Mouse (Mus musculus): ENCODE measurements around the gene Tas2r117.

Gene Tas2r117

DNA sequence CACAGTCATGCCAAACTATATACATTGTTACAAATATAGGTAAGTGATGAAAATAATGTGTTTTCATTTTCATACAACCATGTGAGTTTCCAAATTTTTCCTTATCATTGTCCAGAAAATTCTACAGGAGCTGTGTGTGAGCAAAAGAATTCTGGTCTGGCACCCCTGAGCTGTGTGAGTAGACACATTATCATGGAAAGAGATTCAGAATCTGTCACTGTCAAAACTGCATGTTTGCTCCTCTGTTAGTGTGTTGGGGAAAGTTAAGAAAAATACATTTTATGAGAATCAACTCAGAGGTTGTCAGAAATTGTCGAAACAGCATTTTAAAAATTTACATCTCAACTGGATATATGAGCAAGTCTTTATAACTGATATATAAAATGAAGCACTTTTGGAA lies at the start of gene Tas2r117:
Gene Tas2r117, plus strand, starts transcription at position 301 of the 400 bp plus-strand sequence.
- no peak for DNase-seq (ENCODE audit: low read depth, low spot score)

DNA sequence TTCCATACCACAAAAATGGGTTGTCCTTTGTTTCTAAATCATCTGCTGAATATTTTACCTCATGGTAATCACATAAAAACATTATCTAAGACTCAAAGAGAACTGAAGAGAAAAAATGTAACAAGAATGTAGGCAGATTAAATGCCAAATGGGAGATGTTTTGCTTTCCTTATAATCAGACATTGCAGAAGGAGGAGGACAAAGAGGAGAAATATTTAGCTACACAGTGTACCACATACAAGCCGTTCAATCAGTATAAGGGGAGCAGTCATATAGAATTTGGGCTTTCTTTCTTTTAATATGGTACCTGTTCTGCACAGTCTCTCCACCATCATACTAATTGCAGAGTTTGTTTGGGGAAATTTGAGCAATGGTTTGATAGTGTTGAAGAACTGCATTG lies 48.2 kb upstream of the Tas2r117 start, which contains the start of gene Tas2r124:
Gene Tas2r124, plus strand, starts transcription at position 301 of the 400 bp plus-strand sequence.
- no peak for DNase-seq (ENCODE audit: low read depth, low spot score)

GRCm38 (mm10) chr6:132761831-132762230 lies 40.8 kb upstream of the Tas2r117 start, which contains the start of gene Tas2r102:
TSS of gene Tas2r102 (plus strand) at chr6:132762131.
- no peak for DNase-seq (ENCODE audit: low read depth, low spot score)

GRCm38 (mm10) chr6:132778062-132778461 lies 24.6 kb upstream of the Tas2r117 start, which contains the start of gene Tas2r136:
TSS of gene Tas2r136 (minus strand) at chr6:132778162.
- no peak for DNase-seq (ENCODE audit: low read depth, low spot score)

DNA sequence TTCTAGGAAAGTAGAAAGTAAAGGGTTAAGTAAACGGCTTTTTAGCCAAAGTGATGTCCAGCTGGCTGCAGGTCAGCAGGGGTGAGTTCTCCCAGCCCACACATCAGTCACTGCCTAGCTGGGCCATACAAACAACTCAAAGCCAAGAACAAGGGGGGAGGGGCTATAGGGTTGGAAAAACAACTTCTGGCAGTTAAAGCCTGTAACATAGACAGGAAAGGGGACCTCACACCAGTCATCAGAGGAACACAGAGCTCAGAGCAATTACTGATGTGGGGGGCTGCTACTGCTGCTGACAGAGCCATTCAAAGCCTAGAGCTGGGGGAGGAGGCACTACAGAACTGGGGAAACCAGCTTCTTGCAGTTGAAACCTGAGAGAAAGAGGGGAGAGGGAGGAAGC lies 7.2 kb upstream of the Tas2r117 start:
- DNase-seq (ENCODE audit: low read depth, low spot score), result no peak

DNA sequence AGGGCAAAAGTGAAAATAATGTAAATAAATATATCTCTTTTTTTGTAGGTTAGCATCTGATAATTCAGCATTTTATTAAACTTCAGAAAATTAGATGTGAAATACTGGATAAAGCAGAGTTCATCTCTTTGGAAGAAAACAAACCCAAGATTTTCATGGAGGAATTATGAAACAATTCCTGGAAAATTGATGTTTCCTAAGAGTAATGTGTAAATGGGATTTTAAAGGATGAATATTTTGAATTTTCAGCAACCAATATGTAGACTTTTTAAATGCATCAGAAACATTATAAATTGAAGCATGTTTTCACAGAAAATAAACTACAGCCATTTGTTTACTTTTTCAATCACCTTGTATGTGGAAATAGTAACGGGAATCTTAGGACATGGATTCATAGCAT lies 44.2 kb downstream of the Tas2r117 start, which contains the start of gene Tas2r123:
Gene Tas2r123, plus strand, starts transcription at position 301 of the 400 bp plus-strand sequence.
- DNase-seq (ENCODE audit: low read depth, low spot score), result no peak

Measured in c-Kit-negative CD71-positive TER-119-positive erythroid progenitor cells, embryonic 14.5 days (primary cell).